Mouse (Mus musculus): ENCODE data around the gene Med20.
"Not testable (repeated sequence)": the region's sequence is repeated elsewhere in the genome, so short reads cannot be mapped to it uniquely, and the experiment has no call there.

Gene Med20

GRCm38 (mm10) chr17:47627791-47628190 lies 16.4 kb downstream of the Med20 start:
- DNase-seq (ENCODE audit: low read depth): no peak

- peak; percentile 88 for DNase-seq (ENCODE audit: low read depth)
These were observed 17.7 kb downstream of the Med20 start for GRCm38 (mm10) chr17:47628851-47629676.

- no peak for DNase-seq (ENCODE audit: low read depth)
These were observed 18.6 kb downstream of the Med20 start for GRCm38 (mm10) chr17:47629717-47630677.

GRCm38 (mm10) chr17:47630678-47631065 lies 19.3 kb downstream of the Med20 start, which contains the start of gene Usp49:
Gene Usp49 (plus strand): TSS chr17:47630690.
- no peak for DNase-seq (ENCODE audit: low read depth)

GRCm38 (mm10) chr17:47632181-47632840 lies 20.9 kb downstream of the Med20 start:
- no peak for DNase-seq (ENCODE audit: low read depth)

GRCm38 (mm10) chr17:47633999-47634770 lies 22.8 kb downstream of the Med20 start:
- no peak for DNase-seq (ENCODE audit: low read depth)

GRCm38 (mm10) chr17:47642992-47643391 lies 31.6 kb downstream of the Med20 start:
- DNase-seq (ENCODE audit: low read depth): no peak

GRCm38 (mm10) chr17:47646683-47647082 lies 35.3 kb downstream of the Med20 start:
- peak; percentile 80 for DNase-seq (ENCODE audit: low read depth)

- DNase-seq (ENCODE audit: low read depth): no peak
These were observed 37.6 kb downstream of the Med20 start for GRCm38 (mm10) chr17:47648966-47649365.

GRCm38 (mm10) chr17:47651953-47652352 lies 40.6 kb downstream of the Med20 start:
- no peak for DNase-seq (ENCODE audit: low read depth)

- not testable (repeated sequence) for DNase-seq (ENCODE audit: low read depth)
These were observed 43.0 kb downstream of the Med20 start for GRCm38 (mm10) chr17:47654346-47654745.

GRCm38 (mm10) chr17:47655697-47656096 lies 44.3 kb downstream of the Med20 start:
- no peak for DNase-seq (ENCODE audit: low read depth)

GRCm38 (mm10) chr17:47657901-47658300 lies 46.5 kb downstream of the Med20 start:
- no peak for DNase-seq (ENCODE audit: low read depth)

GRCm38 (mm10) chr17:47658741-47659243 lies 47.4 kb downstream of the Med20 start:
- no peak for DNase-seq (ENCODE audit: low read depth)

- DNase-seq (ENCODE audit: low read depth): no peak
These were observed 51.8 kb downstream of the Med20 start for GRCm38 (mm10) chr17:47663009-47663713.

- no peak for DNase-seq (ENCODE audit: low read depth)
These were observed 53.1 kb downstream of the Med20 start for GRCm38 (mm10) chr17:47664474-47664873.

GRCm38 (mm10) chr17:47669166-47669565 lies 57.8 kb downstream of the Med20 start:
- no peak for DNase-seq (ENCODE audit: low read depth)

GRCm38 (mm10) chr17:47671988-47672310 lies 60.6 kb downstream of the Med20 start:
- no peak for DNase-seq (ENCODE audit: low read depth)

GRCm38 (mm10) chr17:47672311-47673111 lies 61.1 kb downstream of the Med20 start:
- DNase-seq (ENCODE audit: low read depth): no peak
